Mouse (Mus musculus) thymus, postnatal 25 days (tissue): ENCODE results near the gene Dapk2.

Source experiments
- DNase-seq: peaks from one replicate; pipeline ENCODE4 v3.0.0; 2022

Gene Dapk2

DNA sequence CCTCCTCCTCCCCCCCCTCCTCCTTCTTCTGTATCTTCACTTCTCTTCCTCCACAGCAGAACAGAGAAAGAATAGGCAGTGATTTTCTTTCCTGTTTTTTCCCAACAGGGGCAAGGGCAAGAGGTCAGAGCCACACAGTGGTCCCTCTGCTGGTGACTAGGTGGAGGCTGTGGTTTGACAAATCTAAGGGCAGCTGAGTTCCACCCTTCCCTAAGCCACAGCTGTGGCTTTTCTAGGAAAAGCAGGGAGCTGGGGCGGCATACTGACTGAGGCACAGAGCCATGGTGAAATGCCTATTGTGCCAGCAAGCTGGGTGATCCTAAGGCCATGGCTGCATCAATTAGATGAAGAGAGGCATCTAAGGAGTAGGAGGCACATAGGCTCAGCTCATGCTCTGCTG lies 79.7 kb downstream of the Dapk2 start:
- DNase-seq: no peak

- DNase-seq: no peak
Observed at GRCm38 (mm10) chr9:66239173-66239572, 81.2 kb downstream of the Dapk2 start.

DNA sequence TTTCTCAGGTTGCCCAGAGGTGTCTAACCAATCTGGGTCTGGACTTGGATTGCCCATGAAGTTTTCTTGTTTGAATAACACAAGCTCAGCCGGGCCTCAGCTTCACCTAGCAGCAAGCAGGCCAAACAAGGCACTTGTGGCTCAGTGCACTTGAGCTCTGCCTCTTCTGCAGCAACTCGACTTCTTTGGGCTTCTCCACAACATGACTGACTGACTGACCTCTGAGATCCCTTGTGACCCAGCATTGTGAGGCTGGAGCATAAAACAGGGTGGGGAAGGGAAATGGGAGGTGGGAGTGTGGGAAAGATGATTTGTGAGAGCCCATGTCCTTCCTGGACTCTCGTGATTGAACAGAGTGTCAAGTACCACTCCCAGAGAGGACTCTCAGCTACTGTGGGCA lies 81.7 kb downstream of the Dapk2 start:
- no peak for DNase-seq

GRCm38 (mm10) chr9:66240493-66240892 lies 82.5 kb downstream of the Dapk2 start:
- DNase-seq: peak; percentile 5

DNA sequence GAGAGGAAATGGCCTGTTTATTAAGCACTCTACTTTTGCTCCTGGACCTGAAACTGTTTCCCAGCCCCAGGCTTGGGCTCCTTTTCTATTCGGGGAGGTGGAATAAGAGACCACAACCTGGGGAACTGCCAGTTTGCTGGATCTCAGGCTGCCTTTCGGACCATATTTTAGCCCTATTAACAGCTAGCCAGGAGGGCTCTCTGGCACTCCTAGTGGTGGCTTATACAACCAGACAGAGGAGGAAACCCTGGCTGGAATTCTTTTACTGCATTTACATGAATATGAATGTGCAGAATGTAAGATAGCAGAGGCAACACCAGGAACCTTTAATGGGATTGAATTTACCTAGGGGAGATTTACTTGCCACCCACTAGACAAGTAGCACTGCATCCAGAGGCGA lies 83.0 kb downstream of the Dapk2 start:
- no peak for DNase-seq

- no peak for DNase-seq
Observed at GRCm38 (mm10) chr9:66241722-66242121, 83.7 kb downstream of the Dapk2 start.

DNA sequence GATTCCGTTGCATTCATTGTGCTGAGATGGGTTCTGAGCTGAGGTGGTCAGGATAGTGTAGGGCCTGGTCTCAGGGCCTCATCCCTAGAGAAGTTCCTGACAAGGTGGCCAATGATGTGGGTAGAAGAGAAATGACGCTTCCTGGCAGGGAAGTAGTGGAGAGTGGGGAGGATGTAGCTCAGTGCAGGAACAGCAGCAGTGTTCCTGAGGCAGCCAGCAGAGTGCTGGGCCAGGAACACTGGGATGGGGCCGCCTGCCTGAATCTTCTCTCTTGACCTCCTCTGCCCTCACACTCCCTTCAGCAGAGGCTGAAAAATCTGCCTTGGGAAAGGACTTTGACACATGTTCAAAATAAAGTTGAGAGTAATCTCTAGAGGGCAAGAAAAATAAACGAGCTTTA lies 85.2 kb downstream of the Dapk2 start:
- DNase-seq: no peak

GRCm38 (mm10) chr9:66244079-66244478 lies 86.1 kb downstream of the Dapk2 start:
- no peak for DNase-seq

DNA sequence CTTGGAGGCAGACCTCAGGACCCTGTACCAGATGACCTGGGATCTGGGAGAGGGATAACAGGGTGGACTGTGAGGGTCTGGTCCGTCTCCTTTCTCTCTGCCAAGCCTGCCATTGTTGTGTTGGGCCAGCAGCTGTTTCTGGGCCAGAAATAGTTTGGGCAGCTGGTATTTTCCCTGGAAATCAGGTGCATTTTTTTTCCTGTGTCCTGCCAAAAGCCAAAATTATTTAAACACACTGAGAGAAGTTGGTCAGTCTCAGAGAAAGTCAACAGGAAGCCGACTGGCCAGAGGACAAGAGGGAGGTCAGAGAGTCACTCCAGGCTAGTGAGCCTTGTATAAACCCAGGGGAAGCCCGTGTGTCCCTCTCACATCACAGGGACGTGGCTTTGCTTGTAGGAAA lies 87.7 kb downstream of the Dapk2 start:
- no peak for DNase-seq

GRCm38 (mm10) chr9:66249281-66249680 lies 91.3 kb downstream of the Dapk2 start:
- DNase-seq: no peak

GRCm38 (mm10) chr9:66251159-66251691 lies 93.2 kb downstream of the Dapk2 start:
- no peak for DNase-seq

- DNase-seq: no peak
Observed at GRCm38 (mm10) chr9:66261741-66262140, 103.7 kb downstream of the Dapk2 start.

DNA sequence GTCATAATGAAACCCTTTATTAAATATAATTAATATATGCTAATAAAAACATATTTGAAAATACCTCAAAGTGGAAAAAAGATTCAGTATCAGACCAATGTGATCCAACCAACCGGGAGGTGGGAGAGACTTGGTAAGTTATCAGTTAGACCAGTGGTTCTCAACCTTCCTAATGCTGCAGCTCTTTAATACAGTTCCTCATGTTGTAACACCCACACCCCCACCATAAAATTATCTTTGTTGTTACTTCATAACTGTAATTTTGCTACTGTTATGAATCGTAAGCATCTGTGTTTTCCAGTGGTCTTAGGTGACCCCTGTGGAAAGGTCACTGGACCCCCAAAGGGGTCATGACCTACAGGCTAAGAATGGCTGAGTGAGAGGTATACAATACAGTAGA lies 105.7 kb downstream of the Dapk2 start:
- DNase-seq: no peak

GRCm38 (mm10) chr9:66265645-66266044 lies 107.6 kb downstream of the Dapk2 start:
- no peak for DNase-seq

- DNase-seq: no peak
Observed at GRCm38 (mm10) chr9:66266237-66267170, 108.5 kb downstream of the Dapk2 start.

DNA sequence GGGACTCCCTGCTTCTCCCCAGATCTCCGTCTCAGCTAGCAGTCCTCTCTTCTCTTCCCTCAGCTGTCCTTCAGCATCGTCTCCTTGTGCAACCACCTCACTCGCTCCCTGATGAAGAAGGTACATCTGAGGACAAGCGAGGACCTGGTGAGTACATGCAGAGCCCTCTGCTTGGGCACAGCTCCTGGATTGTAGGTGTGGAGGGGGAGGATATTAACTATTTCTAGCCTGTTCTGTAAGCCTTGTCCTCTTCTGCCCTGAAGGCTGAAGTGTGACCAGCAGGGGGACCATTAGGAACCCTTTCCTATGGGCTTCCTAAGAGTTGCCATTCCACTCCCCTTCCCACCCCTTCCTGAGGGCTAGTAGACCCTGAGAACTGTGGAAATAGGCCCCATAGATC lies 110.8 kb downstream of the Dapk2 start:
- DNase-seq: no peak

GRCm38 (mm10) chr9:66270038-66270437 lies 112.0 kb downstream of the Dapk2 start:
- DNase-seq: no peak

DNA sequence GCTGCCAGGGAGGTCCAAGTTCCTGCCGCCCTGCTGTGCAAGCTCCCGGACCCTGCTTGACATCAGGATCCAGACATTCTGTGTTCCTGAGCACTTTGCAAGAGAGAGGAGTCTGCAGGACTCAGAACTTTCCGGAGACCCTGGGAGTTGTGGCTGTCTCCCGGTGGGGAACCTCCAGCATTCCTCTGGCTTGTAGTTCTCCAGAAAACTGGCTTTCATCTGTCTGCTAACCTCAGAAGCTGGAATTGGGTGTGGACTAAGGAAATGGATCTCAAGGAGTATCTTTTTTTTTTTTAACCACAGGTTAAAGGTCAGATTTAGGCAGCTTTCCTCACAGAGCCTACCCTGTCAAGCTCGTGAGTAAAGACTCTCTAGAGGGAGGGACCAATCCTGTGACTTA lies 113.7 kb downstream of the Dapk2 start:
- DNase-seq: no peak

DNA sequence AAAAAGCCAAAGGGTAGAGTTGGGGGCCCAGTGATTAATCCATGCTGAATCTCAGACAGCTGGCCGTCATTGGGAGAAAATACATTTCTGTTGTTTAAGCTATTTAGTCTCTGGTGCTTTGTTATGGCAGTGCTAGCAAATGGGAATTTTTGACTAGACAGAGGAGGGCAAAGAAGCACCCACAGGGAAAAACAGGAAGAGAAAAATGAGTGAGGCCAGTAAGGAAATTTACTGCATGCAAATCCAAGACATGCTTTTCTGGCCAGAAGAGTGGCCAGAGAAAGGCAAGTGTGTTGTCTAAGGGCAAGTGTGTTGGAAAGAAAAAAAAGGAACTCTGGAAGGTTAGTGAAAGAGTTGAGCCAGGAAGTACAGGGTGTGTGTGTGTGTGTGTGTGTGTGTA lies 115.6 kb downstream of the Dapk2 start:
- DNase-seq: no peak

DNA sequence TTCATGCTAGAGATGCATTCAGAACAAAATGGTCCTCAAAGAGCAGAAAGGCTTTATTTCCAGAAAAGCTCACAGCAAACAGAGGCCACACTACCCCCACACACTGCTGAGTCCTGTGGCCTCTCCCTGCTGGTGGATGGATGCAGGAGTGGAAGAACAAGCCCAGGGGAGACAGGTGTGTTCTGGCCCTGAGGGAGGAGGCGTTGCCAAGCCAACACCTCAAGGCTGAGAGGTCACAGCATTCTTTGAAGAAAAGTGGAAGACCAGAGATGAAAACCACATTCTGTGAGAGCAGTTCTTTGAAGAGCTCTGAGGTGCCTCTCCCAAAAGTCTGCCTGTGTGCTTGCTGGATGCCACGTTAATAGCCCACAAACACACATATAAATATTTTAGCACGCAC lies 116.6 kb downstream of the Dapk2 start:
- no peak for DNase-seq

DNA sequence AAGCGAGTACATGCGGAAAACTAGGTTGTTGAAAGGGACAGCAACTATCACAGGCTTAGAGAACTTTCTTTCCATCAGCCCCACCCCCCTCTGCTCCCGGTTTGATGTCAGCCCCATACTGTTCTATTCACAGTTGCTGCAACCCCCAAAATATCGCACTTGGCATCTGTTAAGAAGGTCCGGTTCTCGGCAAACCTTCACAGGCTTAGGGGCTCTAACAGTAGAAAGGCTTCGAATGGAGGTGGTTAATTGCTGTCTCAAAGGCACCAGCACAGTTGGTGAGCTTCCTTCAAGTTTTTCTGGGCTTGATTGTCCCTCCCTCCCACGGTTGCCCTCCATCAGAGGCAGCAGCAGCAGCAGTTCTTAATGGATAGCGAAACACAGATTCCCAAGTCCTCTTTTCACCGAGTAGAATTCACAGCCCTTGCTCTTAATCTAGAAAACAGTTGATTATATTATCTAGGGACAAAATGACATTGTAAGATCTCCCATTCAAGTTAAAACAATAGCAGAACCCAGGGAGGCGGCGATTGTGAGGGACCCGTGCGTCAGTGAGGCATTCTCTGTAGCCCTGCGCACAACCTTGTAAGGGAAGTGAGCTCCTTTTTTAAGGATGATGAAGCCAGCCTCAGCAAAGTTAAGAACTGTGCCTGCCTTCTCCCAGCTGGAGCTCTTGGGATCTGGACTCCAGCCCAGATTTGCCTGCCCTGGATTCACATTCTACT lies 117.4 kb downstream of the Dapk2 start:
- peak; percentile 15 for DNase-seq

DNA sequence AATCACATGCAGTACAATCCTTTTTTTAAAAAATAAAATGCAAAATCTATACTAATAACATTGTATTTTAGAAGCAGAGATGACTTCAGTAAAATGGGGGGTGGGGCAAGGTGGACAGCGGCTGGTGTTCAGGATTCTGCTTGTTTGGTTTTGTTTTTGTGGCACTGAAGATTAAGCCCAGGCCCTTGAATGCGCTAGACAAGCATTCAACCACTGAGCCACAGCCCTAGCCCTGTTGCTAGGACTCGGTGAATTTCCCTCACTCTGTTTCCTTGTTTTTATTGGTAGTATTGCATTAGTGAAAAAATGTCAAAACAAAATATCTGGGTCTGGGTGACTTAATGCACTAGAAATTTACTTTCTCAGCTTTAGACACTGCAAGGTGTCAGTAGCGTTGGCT lies 118.0 kb downstream of the Dapk2 start:
- no peak for DNase-seq

DNA sequence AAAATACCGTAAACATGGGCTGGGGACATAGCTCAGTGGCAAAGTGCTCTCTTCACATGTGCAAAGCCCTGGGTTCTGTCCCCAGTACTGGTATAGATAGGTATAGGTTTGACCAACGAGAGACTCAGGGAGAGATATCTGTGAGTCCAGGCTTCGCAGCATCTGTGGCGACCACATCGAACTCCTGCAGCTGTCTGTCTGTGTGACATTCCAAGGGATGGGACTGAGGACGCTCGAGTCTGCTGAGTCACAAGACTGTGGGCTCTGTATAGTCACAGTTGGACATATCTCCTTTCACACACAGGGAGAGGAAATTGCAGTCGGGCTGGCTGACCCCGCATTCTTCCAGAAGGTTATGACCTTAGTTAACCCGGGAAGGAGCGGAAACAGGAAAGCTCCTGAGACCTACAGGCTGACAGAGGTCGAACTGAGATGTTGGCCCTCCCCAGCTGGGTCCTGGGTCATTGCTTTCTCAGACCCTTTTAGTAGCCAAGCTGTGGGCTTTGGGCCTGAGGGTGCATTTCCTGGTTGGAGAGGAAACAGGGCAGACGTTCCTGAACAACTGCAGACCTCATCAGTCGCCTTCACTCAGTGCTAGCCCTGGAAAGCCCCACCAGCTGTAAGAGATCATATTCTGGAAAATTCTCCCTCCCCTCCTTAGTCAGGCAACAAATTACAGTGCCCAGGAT lies 118.8 kb downstream of the Dapk2 start:
- no peak for DNase-seq
